Mouse (Mus musculus) ES-CJ7 (cell line): ENCODE results near the gene Samm50.

Source experiments
- DNase-seq: peaks from one replicate; pipeline ENCODE4 v3.0.0; 2011; ENCODE audit warnings: low read depth, low spot score

The Samm50 gene

DNA sequence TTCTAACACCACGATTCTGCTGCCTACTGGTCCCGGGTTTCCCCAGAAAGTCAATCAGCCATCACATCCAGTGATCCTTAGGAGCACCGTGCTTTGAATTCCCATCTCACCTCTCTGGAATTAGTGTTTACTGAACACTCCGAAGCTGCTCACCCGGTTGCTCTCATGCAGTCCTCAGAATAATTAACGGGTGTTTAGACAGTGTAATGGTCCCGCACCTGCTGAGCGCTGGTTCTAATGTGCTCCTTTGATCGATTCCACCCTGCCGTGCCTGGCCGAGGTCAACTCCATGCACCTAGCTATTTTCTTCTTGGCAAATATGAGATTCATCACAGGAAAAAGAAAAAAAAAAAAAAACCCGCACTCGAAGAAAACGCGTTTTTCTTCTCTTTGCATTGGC, 46.5 kb downstream of the Samm50 start:
- DNase-seq, result no peak

DNA sequence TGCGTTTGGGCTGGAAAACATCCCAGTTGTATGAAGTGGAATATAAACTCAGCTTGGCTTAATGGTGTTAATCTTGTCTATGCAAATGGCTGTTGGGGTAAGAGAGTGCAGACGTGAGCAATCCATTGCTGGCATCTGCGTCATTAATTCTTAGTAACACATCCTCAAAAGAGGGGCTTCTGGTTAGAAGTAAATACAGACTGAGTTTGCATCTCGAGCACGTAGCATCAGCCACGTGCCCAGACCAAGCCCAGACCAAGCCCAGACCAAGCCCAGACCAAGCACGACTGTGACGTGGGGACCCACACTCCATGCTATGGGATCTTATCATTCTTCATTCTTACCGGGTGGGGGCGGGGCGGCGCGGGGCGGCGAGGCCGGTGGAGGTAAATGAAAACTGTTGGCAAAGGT, 47.0 kb downstream of the Samm50 start:
- DNase-seq, result peak; percentile 44

DNA sequence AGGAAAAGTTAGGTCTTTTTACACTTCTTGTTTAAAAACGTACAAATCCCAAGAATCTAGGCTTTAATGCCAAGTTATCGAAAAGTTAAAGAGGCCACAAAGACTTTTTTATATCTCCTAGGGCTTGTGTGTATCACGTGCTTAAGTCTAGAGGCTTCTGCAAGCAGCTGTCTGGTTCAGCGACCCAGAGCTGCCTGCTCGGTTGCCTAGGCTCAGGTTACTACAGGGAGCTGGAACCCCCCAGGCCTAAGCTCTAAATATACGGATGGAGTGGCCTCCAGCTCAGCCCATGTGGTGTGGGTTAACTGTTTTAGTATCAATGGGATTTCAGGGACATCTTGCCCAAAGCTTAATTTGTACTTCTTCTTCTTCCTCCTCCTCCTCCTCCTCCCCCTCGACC, 49.5 kb downstream of the Samm50 start:
- DNase-seq, result no peak

GRCm38 (mm10) chr15:84245104-84245503, 53.1 kb downstream of the Samm50 start:
- DNase-seq, result no peak

DNA sequence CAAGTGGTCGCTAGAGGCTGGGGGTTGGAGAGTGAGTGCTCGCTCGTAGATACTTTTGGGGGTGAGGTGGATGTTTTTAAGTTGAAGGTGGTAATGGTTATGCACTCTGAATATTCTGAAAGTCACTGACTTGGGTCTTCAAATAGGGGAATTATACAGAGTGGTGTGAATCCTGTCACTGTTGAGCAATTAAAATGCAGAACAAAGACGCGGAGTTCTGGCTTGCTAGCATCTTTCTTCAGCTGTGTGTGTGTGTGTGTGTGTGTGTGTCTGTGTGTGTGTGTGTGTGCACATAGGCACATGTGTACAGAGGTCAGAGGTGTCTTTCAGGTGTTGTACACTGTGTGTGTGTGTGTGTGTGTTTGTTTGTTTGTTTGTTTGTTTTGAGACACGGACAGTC, 54.2 kb downstream of the Samm50 start:
- no peak for DNase-seq

DNA sequence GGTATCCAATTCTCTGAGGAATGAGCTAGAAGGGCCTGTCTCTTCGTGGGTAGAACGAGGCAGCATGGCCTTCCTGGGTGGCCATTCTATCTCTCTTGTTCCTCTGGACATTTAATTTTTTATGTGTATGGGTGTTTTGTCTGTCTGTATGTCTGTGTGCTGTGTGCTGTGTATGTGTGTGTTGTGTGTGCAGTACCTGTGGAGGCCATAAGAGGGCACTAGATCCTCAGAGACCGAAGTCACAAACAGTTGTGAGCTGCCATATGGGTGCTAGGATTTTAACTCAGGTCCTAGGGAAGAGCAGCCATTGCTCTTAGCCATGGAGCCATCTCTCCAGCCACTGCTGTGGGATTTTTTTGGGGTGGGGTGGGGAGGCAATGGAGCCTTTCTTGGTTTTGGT, 55.3 kb downstream of the Samm50 start:
- DNase-seq, result no peak

DNA sequence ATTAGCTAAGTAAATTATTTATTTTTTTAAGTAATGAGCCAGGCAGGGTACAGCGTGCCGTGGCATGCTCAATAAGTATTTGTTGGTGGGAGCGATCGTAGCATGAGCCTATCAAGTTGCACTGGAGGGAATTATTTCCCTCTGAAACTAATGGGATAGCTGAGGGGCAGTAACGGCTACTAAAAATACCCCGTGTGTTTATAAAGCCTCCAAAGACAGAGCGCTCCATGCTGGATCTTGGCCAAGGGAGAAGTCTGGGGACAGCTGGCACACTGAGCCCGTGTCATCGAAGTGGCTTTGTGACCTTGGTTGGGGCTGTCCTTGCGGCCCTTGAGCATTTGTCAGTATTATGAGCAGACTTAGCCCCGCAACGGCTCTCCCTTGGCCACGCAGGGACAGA, 59.2 kb downstream of the Samm50 start:
- DNase-seq, result no peak

- DNase-seq, result no peak
These were observed 60.6 kb downstream of the Samm50 start for GRCm38 (mm10) chr15:84252645-84253044.

DNA sequence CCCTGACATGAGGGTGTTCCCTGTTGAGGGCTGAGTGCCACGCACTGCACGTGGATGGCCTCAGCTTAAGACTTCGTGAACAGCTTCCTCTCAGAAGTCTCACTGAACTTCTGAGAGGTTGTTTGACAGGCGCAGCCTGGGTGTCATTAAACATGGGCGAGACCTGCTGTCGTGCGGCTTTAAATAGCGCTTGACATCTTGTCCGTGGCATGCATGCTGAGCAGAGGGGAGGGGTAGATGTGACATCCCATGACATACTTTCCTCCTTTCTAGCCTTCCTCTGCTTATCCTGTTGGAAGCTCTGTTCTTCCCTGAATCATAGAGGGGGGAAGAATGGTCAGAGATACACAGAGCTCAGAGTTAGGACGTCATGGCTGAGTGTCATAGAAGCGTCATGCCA, 61.7 kb downstream of the Samm50 start:
- DNase-seq, result no peak

DNA sequence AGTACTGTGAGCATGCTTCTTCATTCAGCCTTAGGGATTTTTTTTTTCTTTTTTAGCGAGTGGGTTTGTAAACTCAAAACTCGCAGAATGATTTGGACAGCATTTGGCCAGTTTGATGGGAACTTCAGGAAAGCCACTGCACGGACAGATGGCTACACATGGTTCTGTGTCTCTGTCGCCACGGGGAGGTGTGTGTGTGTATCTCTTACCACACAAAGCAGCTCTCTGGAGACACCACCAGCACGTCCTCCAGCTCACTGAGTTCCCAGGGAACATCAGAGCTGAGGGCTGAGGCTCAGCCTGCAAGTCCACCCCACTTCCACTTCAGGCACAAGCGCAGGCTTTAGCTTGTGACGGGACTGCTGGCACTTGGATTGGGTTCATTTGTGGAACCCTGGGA, 62.3 kb downstream of the Samm50 start:
- DNase-seq, result no peak

- no peak for DNase-seq
These were observed 64.3 kb downstream of the Samm50 start for GRCm38 (mm10) chr15:84256254-84256850.

DNA sequence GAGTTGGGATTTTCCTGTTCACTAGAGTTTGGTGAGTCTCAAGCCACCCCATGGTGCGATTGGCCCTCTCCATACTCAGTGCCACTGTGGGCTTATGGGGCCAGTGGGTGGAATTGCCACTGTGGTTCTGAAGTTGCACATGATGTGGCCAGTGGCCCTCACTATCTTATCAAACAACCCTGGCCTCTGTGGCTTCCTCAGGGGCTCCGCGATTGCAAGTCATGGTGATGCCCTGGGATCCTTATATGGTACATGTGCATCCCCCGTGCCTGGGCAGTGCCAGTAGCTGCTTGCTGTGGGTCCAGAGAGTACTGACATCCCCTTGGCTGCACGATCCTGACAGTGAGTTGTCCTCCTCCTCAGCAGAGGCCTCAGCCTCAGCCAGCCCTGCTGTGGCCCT, 64.8 kb downstream of the Samm50 start:
- no peak for DNase-seq

DNA sequence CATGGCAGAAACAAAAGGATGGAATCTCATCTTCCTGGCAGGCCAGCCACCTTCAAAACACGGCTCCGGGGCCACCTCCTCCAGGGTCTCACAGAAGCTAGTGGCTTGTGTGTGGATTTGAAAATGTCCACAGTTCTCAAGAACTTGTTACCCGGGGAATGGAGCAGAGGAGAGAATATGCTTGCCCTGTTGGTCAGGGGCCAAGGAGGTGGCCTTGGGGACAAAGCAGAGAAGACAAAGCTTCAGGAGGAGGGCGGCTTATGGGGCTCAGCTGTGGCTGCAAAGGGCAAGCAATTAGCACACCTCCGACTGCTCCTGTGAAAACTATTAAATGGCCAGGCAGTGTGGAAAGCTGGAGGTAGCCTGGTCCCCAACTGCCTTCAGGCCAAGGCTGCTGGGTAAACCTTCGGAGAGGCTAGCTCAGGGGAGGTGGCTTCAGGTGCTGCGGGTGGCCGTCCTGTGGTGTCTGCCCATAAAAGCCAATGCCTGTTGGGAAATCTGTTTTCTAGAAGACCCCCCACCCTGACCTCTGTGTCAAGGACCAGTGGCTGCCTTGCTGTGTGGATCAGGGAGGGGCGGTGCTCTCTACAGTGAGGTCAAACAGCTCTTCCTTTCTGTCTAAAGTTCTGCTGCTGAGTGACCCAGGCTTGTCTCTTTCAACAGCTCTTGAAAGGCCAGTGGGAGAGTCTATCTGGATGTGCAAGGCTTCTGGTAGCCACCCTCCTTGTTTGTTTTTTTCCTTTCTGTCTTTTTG, 66.7 kb downstream of the Samm50 start:
- DNase-seq, result no peak

- DNase-seq, result peak; percentile 84
These were observed 68.2 kb downstream of the Samm50 start for GRCm38 (mm10) chr15:84260123-84260822.

DNA sequence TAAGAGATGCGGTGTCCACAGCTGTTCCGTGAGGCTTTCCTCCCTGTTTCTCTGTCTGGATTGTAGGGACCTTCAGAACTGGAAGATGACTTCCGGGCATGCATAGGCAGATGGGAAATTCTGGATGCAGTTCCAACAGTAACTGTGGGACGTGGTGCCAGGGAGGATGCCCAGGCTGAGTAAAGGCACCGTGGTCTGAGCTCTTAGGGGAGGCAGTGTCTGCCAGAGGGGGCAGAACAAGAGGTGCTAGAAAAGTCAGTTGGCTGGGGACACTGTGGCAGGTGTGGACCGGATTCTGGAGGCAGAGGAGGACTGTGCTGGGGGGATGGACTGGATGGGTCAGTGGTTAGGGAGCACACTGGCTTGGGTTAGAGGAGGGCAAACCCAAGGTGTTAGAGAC, 70.6 kb downstream of the Samm50 start:
- DNase-seq, result no peak

DNA sequence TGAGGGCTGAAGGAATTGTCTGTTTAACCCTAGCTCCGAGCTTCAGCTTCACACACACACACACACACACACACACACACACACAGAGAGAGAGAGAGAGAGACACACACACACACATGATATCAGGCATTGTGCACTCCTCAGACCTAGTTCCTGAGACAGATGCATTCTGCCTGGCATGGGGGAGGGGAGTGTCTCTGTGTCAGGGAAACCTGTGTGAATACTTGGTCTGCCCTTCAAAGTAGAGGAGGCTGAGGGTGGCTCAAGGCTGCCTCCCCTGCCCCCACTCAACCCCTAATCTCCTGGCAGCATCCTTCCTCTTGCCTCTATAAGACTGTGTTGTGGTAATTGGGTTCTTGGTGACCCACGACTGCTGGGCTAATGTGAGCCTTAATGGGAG, 71.5 kb downstream of the Samm50 start:
- peak; percentile 38 for DNase-seq

DNA sequence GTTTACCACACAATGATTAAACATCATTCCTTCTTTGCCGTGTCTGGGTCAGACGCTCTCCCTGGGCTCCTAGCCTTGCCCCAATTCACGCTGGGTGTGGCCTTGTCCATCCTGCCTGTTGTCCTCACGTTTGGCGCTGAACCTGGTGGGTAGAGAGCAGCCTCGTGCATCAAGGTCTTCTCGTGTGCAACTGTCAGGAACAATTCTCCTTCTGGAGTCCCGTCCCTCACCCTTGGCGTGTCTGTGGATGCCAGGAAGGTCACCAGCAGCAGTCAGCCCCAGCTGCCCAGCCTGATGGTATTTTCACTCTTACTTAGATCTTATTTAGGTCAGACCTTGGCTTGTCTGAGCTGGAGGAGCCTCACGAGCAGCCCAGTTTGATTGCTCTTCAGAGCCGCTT, 73.1 kb downstream of the Samm50 start:
- DNase-seq, result no peak

DNA sequence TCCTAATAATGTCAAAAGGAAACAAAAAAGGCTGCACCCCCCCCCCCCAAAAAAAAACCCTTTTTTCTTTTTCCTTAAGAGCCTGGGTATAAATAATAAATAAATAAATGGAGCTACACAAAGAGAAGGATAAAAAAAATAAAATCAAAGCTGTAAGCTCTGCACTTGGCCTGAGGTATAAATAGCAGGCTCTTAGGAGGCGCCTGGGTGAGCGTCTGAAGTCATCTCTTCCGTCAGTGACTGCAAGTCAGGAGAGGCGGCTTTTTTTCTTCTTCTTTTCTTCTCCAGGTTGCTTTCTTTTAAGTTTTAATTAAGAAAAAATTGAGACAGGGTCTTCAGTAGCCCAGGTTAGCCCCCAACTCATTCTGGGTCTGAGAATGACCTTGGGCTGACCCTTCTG, 74.2 kb downstream of the Samm50 start:
- no peak for DNase-seq
